Mouse (Mus musculus) testis, adult 2 months (tissue): Measurements from ENCODE around the gene C2cd5. TPM values are rescaled to one million over a fixed set of nuclear protein-coding genes. Genes with fewer than 3 reads are reported as not detected.

Source experiments
- H3K27ac ChIP-seq: fragments of 200-500 bp; 2 replicates; pipeline ENCODE4 v1.5.1; 2012; ENCODE audit warnings: low read depth, low read length; ENCODE audit not compliant: control insufficient read depth, insufficient read depth
- H3K27me3 ChIP-seq: fragments of 200-500 bp; 2 replicates; pipeline ENCODE4 v1.6.1; 2012; ENCODE audit warnings: mild to moderate bottlenecking, low read length, moderate library complexity; ENCODE audit not compliant: control insufficient read depth, insufficient read depth
- H3K36me3 ChIP-seq: fragments of 200-500 bp; 2 replicates; pipeline ENCODE4 v1.6.1; 2012; ENCODE audit warnings: mild to moderate bottlenecking, low read length; ENCODE audit not compliant: control insufficient read depth, insufficient read depth
- H3K4me1 ChIP-seq: fragments of 200-500 bp; 2 replicates; pipeline ENCODE4 v1.6.1; 2012; ENCODE audit warnings: low read length; ENCODE audit not compliant: control insufficient read depth, insufficient read depth
- H3K4me3 ChIP-seq: fragments of 200-500 bp; 2 replicates; pipeline ENCODE4 v1.5.1; 2012; ENCODE audit warnings: low read depth, mild to moderate bottlenecking, low read length, moderate library complexity, mixed read lengths; ENCODE audit not compliant: control insufficient read depth
- CTCF ChIP-seq: fragments of 200-500 bp; IDR thresholded peaks from 2 replicates; pipeline ENCODE4 v1.5.1; 2012; ENCODE audit warnings: low read depth, mild to moderate bottlenecking, inconsistent platforms, low read length, moderate library complexity; ENCODE audit not compliant: control insufficient read depth, insufficient read depth, insufficient replicate concordance
- POLR2A ChIP-seq: fragments of 200-500 bp; IDR thresholded peaks from 2 replicates; pipeline ENCODE4 v1.6.1; 2012; ENCODE audit warnings: low read depth, mild to moderate bottlenecking, inconsistent platforms, low read length, moderate library complexity; ENCODE audit not compliant: control insufficient read depth
- polyA plus RNA-seq: library from polyadenylated mRNA; depleted of rRNA; stranded (reverse); fragments of >200 nt; gene quantifications from 2 replicates; pipeline ENCODE4 v1.2.3, GENCODE M21; 2012

The C2cd5 gene
- polyA plus RNA-seq, 1 experiment = 13.7 TPM

DNA sequence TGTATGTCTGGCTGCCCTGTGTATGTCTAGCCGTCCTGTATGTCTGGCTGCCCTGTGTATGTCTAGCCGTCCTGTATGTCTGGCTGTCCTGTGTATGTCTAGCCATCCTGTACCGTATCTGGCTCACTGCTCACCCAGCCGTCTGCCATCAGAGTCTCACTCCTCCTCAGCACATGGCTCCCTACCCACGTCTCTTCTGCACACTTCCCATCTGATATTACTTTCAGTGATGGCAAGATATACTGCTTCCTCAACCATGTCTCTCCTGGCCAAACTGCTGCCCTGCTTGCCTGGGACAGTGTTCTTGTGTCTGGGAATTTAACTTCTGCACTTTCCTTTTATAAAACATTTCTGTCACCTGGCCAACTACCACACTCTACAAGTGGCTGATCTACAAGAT is 42.3 kb downstream of the C2cd5 start:
- no peak overlapping the region for H3K27ac ChIP-seq
- TF ChIP-seq CTCF = no peak
- no peak overlapping the region for H3K4me3 ChIP-seq
- no peaks in the 10 kb centered on the region for H3K27me3 ChIP-seq
- H3K4me1 ChIP-seq = no peaks in the 10 kb centered on the region
- 0 out of 2 replicates have a peak, but pooled peaks cover 1% of the 10 kb centered on the region for H3K36me3 ChIP-seq

GRCm38 (mm10) chr6:143051566-143051965 is 48.4 kb downstream of the C2cd5 start:
- no peaks in the 10 kb centered on the region for H3K36me3 ChIP-seq
- no peaks in the 10 kb centered on the region for H3K27me3 ChIP-seq
- H3K27ac ChIP-seq = no peak overlapping the region
- no peaks in the 10 kb centered on the region for H3K4me1 ChIP-seq
- TF ChIP-seq POLR2A (no peak), CTCF (no peak)
- H3K4me3 ChIP-seq = no peak overlapping the region

- no peak for TF ChIP-seq CTCF
- no peak for TF ChIP-seq POLR2A
- Histone ChIP-seq H3K36me3 (no peaks in the 10 kb centered on the region), H3K4me3 (no peak overlapping the region), H3K27ac (no peak overlapping the region), H3K27me3 (no peaks in the 10 kb centered on the region), H3K4me1 (no peaks in the 10 kb centered on the region)
Measured at GRCm38 (mm10) chr6:143049791-143050555, 50.0 kb downstream of the C2cd5 start.

GRCm38 (mm10) chr6:143049117-143049516 is 50.8 kb downstream of the C2cd5 start:
- TF ChIP-seq POLR2A (no peak), CTCF (no peak)
- Histone ChIP-seq H3K4me1 (no peaks in the 10 kb centered on the region), H3K27me3 (no peaks in the 10 kb centered on the region), H3K36me3 (no peaks in the 10 kb centered on the region), H3K4me3 (no peak overlapping the region), H3K27ac (no peak overlapping the region)

DNA sequence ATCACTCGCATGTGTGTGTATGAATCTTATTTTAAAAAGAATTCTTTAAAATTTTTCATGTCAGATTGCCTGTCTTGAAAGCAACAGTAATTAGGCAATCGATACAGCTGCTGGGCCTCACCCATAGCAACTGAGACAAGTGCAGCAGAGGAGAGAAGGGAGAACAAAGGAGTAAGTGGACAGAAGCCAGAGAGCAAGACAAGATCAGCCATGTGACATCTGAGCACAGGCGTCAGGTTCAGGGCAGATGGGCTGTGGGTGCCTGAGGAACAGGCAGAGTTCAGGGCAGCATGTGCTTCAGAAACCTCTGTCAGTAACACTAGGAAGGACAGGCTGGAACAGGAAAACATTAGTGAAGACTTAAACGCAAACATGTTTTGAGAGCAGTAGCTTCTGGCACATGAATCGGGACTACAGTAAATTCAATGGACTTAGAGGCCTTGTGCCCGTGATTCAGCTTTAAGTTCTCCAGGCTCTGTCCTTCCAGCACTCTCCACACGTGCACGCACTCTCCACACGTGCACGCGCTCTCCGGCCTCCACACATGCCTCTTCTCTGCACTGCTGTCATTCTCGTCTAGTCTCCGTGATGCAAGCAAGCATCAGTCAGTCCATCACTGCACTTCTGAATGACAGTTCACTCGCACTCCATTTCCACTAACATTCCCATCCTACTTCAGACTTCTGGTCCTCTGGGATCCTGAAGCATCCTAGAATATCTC is 52.2 kb downstream of the C2cd5 start:
- no peaks in the 10 kb centered on the region for H3K4me1 ChIP-seq
- TF ChIP-seq CTCF = no peak
- no peak for TF ChIP-seq POLR2A
- no peaks in the 10 kb centered on the region for H3K36me3 ChIP-seq
- no peaks in the 10 kb centered on the region for H3K27me3 ChIP-seq
- peak overlapping the region; percentile 87 for H3K4me3 ChIP-seq
- no peak overlapping the region for H3K27ac ChIP-seq

DNA sequence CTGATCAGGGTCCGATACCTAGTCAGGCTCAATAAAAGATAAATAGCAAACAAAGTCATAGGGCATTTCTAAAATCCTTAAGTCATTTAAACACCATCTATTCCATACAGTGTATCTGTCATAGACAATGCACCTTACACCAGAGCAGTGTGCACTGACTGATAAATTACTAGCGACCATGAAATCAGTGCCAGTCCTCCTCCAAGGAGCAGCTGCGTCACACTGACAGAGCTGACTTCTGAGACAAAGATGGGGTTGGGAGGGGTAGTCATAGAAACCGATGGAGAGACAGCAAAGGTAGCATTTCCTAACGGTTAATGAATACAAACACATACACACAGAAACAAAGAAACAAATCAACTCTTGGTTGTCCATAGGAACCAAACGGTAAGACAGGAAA is 58.4 kb downstream of the C2cd5 start:
- TF ChIP-seq CTCF = no peak
- no peak for TF ChIP-seq POLR2A
- no peak overlapping the region for H3K27ac ChIP-seq
- H3K36me3 ChIP-seq = no peaks in the 10 kb centered on the region; the same call in 1 of the 2 replicates
- H3K4me3 ChIP-seq = no peak overlapping the region
- H3K4me1 ChIP-seq = no peaks in the 10 kb centered on the region
- no peaks in the 10 kb centered on the region for H3K27me3 ChIP-seq

DNA sequence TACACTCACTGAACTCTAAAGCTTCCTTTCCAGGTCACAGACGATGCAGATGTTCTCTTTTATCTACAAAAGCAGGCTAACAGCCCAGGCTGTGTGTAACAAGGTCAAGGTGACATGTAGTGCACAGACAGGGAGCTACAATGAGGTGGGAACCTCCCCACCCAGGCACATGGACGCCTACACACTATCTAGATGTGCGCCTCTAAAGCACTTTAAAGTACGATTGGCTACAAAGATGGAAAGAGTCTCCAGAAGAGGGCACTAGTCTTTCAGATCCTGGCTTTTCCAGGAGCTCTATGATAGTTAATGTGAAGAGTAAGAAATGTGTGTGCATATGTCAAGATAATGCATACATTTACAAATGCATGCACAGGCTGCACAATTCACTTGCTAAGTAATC is 64.7 kb downstream of the C2cd5 start:
- Histone ChIP-seq H3K36me3 (peaks cover 3% of the 10 kb centered on the region), H3K4me1 (no peaks in the 10 kb centered on the region), H3K27ac (no peak overlapping the region), H3K4me3 (no peak overlapping the region), H3K27me3 (no peaks in the 10 kb centered on the region)
- TF ChIP-seq POLR2A (no peak), CTCF (no peak)
